Mouse (Mus musculus) regulatory T cell (primary cell): Measurements from ENCODE around the gene Mdc1.

Source experiments
- in situ Hi-C: fragments of 300-600 bp; cut with MboI, MseI; formaldehyde crosslinking; loops from one replicate; pipeline ENCODE4 v1.15.1; 2025; ENCODE audit warnings: high pct_unique_total_duplicates

Gene Mdc1

GRCm38 (mm10) chr17:35874721-35875120 lies 33.4 kb downstream of the Mdc1 start:
- in situ Hi-C loops = loop anchor here (5.0 kb wide), 1 partner anchor 37 kb away; the partner anchor contains the start of gene Tubb5

DNA sequence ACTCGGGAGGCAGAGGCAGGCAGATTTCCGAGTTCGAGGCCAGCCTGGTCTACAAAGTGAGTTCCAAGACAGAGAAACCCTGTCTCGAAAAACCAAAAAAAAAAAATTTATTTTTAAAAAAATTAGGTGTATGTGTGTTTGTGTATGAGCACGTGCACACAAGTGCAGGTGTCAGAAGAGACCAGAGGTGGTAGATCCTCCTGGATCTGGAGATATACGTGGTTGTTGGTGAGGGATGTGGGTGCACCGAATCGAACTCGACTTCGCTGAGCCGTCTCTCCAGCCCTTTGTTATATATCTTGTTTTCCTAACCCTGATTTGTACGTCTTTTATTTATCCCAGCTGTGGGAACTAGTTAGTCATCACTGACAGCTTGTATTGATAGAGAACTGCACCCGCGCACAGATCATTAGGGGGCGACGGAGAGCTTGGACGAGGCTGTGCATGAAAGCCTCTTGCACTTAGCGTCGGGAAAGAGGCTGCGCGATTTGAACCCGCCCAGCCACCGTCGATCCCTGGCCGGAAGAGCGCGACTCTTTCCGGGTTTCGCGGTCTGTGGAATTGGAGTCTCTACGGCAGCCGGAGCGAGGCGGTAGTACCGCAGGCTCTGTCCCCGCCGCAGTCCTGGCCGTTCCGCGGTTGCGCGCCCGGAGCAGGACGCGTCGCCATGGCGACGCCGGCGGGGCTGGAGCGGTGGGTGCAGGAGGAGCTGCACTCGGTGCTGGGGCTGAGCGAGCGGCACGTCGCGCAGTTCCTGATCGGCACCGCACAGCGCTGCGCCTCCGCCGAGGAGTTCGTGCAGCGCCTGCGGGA lies 38.1 kb downstream of the Mdc1 start, which contains the start of gene Dhx16:
Dhx16 (plus strand) TSS at position 575 of the 813 bp plus-strand sequence.
- in situ Hi-C loops = no loop called here

DNA sequence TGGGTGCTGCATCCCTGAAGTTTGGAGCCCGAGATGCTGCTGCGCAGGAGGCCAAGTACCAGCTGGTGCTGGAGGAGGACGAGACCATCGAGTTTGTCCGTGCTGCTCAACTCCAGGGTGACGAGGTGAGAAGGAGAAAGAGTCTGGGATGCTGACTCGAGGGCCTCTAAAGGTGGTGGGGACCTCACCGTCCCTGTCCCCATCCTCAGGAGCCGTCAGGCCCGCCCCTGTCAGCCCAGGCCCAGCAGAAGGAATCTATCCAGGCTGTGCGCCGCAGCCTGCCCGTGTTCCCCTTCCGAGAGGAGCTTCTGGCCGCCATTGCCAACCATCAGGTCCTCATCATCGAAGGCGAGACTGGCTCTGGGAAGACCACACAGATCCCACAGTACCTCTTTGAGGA lies 41.6 kb downstream of the Mdc1 start:
- in situ Hi-C loops = no loop called here

- in situ Hi-C loops = no loop called here
Observed at GRCm38 (mm10) chr17:35883777-35884176, 42.5 kb downstream of the Mdc1 start.

DNA sequence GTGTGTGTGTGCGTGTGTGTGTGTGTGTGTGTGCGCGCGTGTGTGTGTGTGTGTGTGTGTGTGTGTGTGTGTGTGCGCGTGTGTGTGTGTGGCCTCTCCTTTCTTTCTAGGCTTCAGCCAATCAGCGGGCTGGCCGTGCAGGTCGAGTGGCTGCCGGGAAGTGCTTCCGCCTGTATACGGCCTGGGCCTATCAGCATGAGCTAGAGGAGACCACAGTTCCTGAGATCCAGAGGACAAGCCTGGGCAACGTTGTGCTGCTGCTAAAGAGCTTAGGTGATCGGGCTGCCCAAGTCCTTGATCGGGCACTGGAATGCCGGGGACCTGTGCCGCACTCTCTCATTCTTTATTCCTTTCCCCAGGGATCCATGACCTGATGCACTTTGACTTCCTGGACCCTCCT lies 46.4 kb downstream of the Mdc1 start:
- in situ Hi-C loops = no loop called here

DNA sequence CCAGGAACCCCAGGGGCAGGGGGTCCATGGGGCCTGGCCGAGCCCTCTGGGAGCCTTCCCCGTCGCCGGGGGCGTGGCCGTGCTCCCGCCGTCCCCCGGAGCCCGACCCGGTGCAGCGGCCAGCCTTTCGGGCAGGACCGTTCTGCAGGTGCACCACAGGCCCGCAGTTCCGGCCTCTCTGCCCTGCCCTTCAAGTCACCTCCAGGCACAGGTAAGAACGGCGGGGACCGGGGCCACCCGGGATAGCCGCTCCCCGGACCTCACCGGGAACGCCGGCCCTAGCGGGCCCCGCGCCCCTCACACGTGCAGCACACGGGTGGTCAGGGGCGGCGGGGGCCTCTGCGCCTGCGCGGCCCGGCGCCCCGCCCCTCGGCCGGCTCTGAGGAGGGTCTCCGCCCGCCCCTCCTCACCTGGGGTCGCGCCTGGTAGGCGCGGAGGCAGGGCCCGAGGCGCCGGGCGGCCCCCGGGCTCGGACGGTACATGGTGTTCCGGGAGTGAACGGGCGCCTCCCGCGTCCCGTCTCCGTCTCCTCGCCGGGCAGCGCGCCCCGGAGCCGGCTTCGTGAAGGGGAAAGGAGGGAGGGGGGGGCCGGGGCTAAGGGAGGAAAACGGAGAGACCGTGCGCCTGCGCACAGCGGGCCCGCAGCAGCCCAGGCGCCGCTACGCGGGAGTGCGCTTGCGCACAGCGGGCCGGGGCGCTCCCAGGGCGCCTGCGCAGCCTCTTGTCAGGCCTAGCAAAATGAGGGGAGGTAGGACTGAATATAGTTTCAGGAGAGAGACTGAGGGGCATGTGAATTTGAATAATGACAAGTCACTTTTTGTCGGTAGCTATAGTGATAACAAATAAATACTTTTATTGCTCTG lies 55.7 kb downstream of the Mdc1 start, which contains the start of gene 2310061I04Rik:
2310061I04Rik (minus strand) TSS at position 651 of the 863 bp plus-strand sequence.
- in situ Hi-C loops = no loop called here

DNA sequence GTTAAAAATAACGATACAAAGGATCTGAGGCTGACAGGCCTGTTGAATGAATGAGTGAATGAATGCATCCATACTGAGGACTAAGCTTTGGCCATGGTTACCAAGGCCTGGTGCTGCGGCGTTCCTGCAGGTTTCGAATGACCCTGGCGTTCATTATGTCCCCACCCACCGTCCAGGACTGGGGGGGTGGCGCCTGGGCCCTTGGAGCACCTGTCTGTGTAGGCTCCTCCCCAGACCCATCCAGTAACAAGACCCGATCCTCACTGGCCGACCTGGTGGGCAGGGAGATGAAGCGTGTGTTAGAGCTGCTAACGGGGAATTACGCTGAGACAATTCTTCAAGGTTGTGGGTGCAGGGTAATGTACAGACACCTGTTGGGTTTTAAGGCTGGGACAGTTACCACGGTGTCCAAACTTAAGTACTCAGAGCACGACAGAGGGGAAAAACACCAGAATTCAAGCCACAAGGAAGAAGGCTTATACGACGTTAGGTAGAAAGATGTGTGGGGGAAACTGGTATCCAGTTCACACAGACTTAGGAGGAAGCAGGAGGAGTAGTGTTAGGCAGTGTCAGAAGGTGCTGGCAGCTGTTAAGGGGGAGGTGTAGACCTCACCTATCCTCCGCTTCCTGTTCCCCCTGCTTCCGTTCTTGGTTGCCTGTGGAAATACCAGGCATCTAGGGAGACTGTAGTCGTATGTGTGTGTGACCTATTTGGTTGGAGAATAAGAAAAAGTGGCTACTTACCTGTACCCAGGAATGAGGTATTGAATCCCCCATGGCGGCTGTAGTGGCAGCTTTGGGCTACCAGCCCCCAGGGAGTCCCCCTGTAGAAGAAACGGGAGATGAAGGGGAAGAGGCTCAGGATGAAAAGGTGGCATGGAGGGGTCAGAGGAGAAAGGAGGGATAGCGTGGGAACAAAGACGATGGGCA lies 56.6 kb downstream of the Mdc1 start:
- in situ Hi-C loops = no loop called here

DNA sequence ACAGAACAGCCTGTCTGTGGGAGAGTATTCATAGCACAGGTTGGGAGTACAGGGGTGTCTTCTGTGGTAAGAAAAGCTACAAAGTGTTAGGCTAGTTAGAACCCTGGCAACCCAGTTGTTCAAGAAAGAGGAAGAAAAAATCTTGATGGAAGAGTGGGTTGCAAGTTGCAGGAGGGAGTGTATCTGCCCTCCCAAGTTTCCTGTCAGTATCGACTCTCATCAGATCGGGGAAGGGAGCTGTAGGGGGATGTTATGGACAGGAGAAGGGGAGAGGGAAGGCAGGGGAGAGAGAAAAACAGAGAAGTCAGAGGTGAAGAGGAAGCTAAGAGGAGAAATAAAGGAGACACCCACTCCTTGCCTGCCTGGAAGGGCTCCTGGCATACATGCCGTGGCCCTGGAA lies 59.3 kb downstream of the Mdc1 start:
- in situ Hi-C loops = no loop called here

- in situ Hi-C loops = no loop called here
Observed at GRCm38 (mm10) chr17:35903343-35903991, 62.2 kb downstream of the Mdc1 start.

GRCm38 (mm10) chr17:35903992-35904355 lies 62.7 kb downstream of the Mdc1 start:
- in situ Hi-C loops = no loop called here

DNA sequence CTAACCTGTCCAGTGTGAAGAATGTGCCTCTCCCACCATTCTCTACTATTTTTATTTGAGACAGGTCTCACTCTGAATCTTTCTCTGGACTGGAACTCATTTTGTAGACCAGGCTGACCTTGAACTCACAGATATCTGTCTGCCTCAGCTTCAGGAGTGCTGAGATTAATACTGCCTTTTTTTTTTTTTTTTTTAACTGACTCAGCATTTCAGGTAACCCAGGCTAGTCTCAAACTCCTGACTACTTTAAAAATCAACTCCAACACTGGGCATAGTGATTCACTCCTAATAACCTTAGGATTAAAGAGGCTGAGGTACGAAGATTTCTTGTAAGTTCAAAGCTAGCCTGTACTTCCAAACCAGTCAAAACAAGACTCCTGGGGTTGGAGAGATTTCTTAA lies 64.3 kb downstream of the Mdc1 start:
- in situ Hi-C loops = loop anchor here (5.0 kb wide), 2 partner anchors 38 to 68 kb away; partner anchors contain the start of genes Ppp1r18 and Tubb5

- in situ Hi-C loops = loop anchor here (5.0 kb wide), 2 partner anchors 40 to 70 kb away; partner anchors contain the start of genes Ppp1r18 and Tubb5
Observed at GRCm38 (mm10) chr17:35907609-35908008, 66.3 kb downstream of the Mdc1 start.
